Mouse (Mus musculus) liver, embryonic 16.5 days (tissue): ENCODE data around the gene Ptbp3. TPM values are rescaled to one million over a fixed set of nuclear protein-coding genes. Genes with fewer than 3 reads are reported as not detected.

Source experiments
- ATAC-seq: fragments of 200-750 bp; cut with Nextera tagmentation; 2 replicates; pipeline ENCODE4 v1.8.0; 2017; ENCODE audit warnings: low read depth, mild to moderate bottlenecking, moderate number of reproducible peaks, moderate library complexity
- H3K27ac ChIP-seq: fragments of 300-500 bp; sonication (generic); 2 replicates; pipeline ENCODE4 v1.5.1; 2014; ENCODE audit warnings: mild to moderate bottlenecking, low read length
- H3K27me3 ChIP-seq: fragments of 300-500 bp; sonication (generic); 2 replicates; pipeline ENCODE4 v1.6.1; 2014; ENCODE audit warnings: low read depth, low read length, mixed read lengths; ENCODE audit not compliant: control insufficient read depth, insufficient read depth
- H3K36me3 ChIP-seq: fragments of 300-500 bp; sonication (generic); 2 replicates; pipeline ENCODE4 v1.6.1; 2014; ENCODE audit warnings: mild to moderate bottlenecking; ENCODE audit not compliant: control insufficient read depth, insufficient read depth
- H3K4me1 ChIP-seq: fragments of 300-500 bp; sonication (generic); 2 replicates; pipeline ENCODE4 v1.6.1; 2014; ENCODE audit warnings: low read depth, low read length, mixed read lengths; ENCODE audit not compliant: control insufficient read depth
- H3K4me2 ChIP-seq: fragments of 300-500 bp; sonication (generic); 2 replicates; pipeline ENCODE4 v1.6.1; 2014; ENCODE audit warnings: low read depth, low read length, mixed read lengths
- H3K4me3 ChIP-seq: fragments of 300-500 bp; sonication (generic); 2 replicates; pipeline ENCODE4 v1.5.1; 2014; ENCODE audit warnings: low read depth, mild to moderate bottlenecking, low read length
- H3K9ac ChIP-seq: fragments of 300-500 bp; sonication (generic); 2 replicates; pipeline ENCODE4 v1.6.1; 2014; ENCODE audit warnings: low read depth, low read length
- H3K9me3 ChIP-seq: fragments of 300-500 bp; sonication (generic); replicated peaks from 2 replicates; pipeline ENCODE4 v1.6.1; 2016; ENCODE audit warnings: low read length; ENCODE audit not compliant: control insufficient read depth
- WGBS: fragments of 180-500 bp; shearing (Covaris S2); extraction: QIAGEN DNeasy Blood & Tissue Kit; methylation state at CpG from one replicate; pipeline ENCODE4 v1.1.7; 2014; ENCODE audit not compliant: insufficient replicate concordance; 5-methylcytosine and 5-hydroxymethylcytosine counted together
- polyA plus RNA-seq: library from polyadenylated mRNA; unstranded; fragments of >200 nt; fragmentation: Nextera tagmentation; extraction: Ambion mirVana; gene quantifications from 2 replicates; pipeline ENCODE4 v1.2.1, GENCODE M21; 2015

Ptbp3 gene
- polyA plus RNA-seq, 1 experiment from 2014 or later, result 52.4 TPM

GRCm38 (mm10) chr4:59531172-59531571, 18.0 kb downstream of the Ptbp3 start:
- Histone ChIP-seq H3K4me1 (peaks cover 61% of the 10 kb centered on the region), H3K9ac (0 out of 2 replicates have a peak overlapping the region, but pooled peaks have one; percentile 10), H3K27me3 (no peaks in the 10 kb centered on the region), H3K9me3 (no peaks in the 10 kb centered on the region), H3K36me3 (peaks cover 3% of the 10 kb centered on the region; the same call in 1 of the 2 replicates), H3K4me3 (no peak overlapping the region), H3K27ac (peak overlapping the region; percentile 81), H3K4me2 (peak overlapping the region; percentile 24; the same call in 1 of the 2 replicates)
- WGBS, result 40% methylated on average over 1 of the region's 1 CpGs
- ATAC-seq, result peak; percentile 36; the same call in 1 of the 2 replicates

- no peaks in the 10 kb centered on the region for H3K9me3 ChIP-seq
- no peak overlapping the region for H3K4me2 ChIP-seq
- ATAC-seq, result no peak
- H3K4me1 ChIP-seq, result peaks cover 52% of the 10 kb centered on the region
- H3K9ac ChIP-seq, result no peak overlapping the region
- H3K4me3 ChIP-seq, result no peak overlapping the region
- 79% methylated on average over 3 of the region's 3 CpGs for WGBS
- no peaks in the 10 kb centered on the region for H3K27me3 ChIP-seq
- H3K27ac ChIP-seq, result no peak overlapping the region
- peaks cover 10% of the 10 kb centered on the region for H3K36me3 ChIP-seq
Measured at GRCm38 (mm10) chr4:59527470-59527869, 21.7 kb downstream of the Ptbp3 start.

DNA sequence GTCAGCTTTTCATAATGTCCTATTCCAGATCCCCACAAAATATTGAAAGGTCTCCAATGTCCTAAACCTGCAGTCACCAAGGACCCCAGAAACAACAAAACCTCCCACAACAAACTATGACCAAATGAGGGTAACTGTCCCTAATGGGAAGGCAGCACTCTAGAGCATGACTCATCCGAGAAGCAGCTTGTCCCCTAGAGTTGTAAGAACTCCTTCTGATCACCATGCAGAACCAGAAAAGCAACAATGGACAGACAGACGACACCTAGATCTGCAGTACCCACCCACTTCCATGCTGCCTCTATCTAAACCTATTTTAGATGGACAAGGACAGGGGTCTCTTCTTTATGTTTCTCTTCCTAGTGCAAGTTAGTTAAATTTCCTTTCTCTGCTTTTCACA, 22.4 kb downstream of the Ptbp3 start:
- peaks cover 47% of the 10 kb centered on the region for H3K4me1 ChIP-seq

GRCm38 (mm10) chr4:59524875-59525274, 24.3 kb downstream of the Ptbp3 start:
- Histone ChIP-seq H3K9ac (no peak overlapping the region), H3K4me3 (no peak overlapping the region), H3K4me1 (peaks cover 32% of the 10 kb centered on the region), H3K9me3 (no peaks in the 10 kb centered on the region), H3K27ac (no peak overlapping the region), H3K27me3 (no peaks in the 10 kb centered on the region), H3K36me3 (peaks cover 19% of the 10 kb centered on the region), H3K4me2 (no peak overlapping the region)
- peak; percentile 87 for ATAC-seq
- WGBS, result 43% methylated on average over 3 of the region's 3 CpGs

More for the DNA sequence above, 22.4 kb downstream of the Ptbp3 start:
- Histone ChIP-seq H3K36me3 (peaks cover 13% of the 10 kb centered on the region), H3K9ac (no peak overlapping the region), H3K9me3 (no peaks in the 10 kb centered on the region), H3K4me3 (no peak overlapping the region), H3K4me2 (no peak overlapping the region), H3K27me3 (no peaks in the 10 kb centered on the region), H3K27ac (no peak overlapping the region)
- 56% methylated on average over 2 of the region's 2 CpGs for WGBS
- ATAC-seq, result no peak

GRCm38 (mm10) chr4:59510321-59510720, 38.8 kb downstream of the Ptbp3 start:
- H3K4me2 ChIP-seq, result no peak overlapping the region
- H3K4me3 ChIP-seq, result no peak overlapping the region
- H3K4me1 ChIP-seq, result peaks cover 10% of the 10 kb centered on the region
- H3K27ac ChIP-seq, result no peak overlapping the region
- no peak for ATAC-seq
- H3K36me3 ChIP-seq, result peaks cover 29% of the 10 kb centered on the region
- H3K27me3 ChIP-seq, result no peaks in the 10 kb centered on the region
- H3K9ac ChIP-seq, result no peak overlapping the region
- H3K9me3 ChIP-seq, result no peaks in the 10 kb centered on the region

DNA sequence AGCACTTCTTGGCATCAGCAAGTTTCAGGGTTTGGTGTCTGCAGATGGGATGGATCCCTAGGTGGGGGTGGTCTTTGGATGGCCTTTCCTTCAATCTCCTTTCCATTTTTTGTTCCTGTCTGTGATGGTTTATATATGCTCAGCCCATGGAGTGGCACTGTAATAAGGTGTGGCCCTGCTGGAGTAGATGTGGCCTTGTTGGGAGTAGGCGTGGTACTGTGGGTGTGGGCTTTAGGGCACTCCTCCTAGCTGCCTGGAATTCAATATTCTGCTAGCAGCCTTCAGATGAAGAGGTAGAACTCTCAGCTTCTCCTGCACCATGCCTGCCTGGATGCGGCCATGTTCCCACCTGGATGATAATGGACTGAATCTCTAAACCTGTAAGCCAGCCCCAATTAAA, 39.6 kb downstream of the Ptbp3 start:
- H3K4me3 ChIP-seq, result no peak overlapping the region
- WGBS, result 63% methylated on average over 2 of the region's 2 CpGs
- no peaks in the 10 kb centered on the region for H3K27me3 ChIP-seq
- ATAC-seq, result peak; percentile 82
- no peak overlapping the region for H3K9ac ChIP-seq
- no peak overlapping the region for H3K4me2 ChIP-seq
- H3K36me3 ChIP-seq, result peaks cover 26% of the 10 kb centered on the region
- no peaks in the 10 kb centered on the region for H3K9me3 ChIP-seq
- H3K27ac ChIP-seq, result no peak overlapping the region
- peaks cover 10% of the 10 kb centered on the region for H3K4me1 ChIP-seq

GRCm38 (mm10) chr4:59507766-59508165, 41.4 kb downstream of the Ptbp3 start:
- Histone ChIP-seq H3K4me3 (no peak overlapping the region), H3K36me3 (peaks cover 17% of the 10 kb centered on the region), H3K27me3 (no peaks in the 10 kb centered on the region), H3K27ac (no peak overlapping the region), H3K9ac (no peak overlapping the region), H3K4me1 (peaks cover 10% of the 10 kb centered on the region), H3K4me2 (no peak overlapping the region), H3K9me3 (no peaks in the 10 kb centered on the region)
- no peak for ATAC-seq
- 25% methylated on average over 2 of the region's 2 CpGs for WGBS

DNA sequence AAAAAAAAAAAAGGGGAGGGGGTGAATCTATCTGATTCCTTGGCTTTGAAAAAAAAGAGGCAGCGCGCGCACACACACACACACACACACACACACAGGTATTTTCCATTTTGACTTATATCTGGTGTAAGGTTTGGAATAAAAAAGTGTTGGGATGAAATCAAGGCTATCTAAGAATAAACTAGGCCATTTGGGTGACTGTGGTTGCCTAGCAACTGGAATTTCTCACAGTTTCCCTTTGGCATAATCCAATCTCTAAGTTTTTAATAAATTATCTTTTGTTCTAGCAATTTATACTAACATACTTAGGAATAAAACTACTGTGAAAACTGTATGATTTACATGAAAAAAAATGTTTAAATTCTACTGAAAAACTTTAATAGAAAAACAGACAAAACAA, 42.5 kb downstream of the Ptbp3 start:
- Histone ChIP-seq H3K27ac (no peak overlapping the region), H3K4me1 (peaks cover 10% of the 10 kb centered on the region), H3K36me3 (peaks cover 20% of the 10 kb centered on the region), H3K27me3 (no peaks in the 10 kb centered on the region), H3K9me3 (no peaks in the 10 kb centered on the region), H3K4me2 (no peak overlapping the region), H3K9ac (no peak overlapping the region), H3K4me3 (no peak overlapping the region)
- 95% methylated on average over 3 of the region's 3 CpGs for WGBS
- ATAC-seq, result no peak

DNA sequence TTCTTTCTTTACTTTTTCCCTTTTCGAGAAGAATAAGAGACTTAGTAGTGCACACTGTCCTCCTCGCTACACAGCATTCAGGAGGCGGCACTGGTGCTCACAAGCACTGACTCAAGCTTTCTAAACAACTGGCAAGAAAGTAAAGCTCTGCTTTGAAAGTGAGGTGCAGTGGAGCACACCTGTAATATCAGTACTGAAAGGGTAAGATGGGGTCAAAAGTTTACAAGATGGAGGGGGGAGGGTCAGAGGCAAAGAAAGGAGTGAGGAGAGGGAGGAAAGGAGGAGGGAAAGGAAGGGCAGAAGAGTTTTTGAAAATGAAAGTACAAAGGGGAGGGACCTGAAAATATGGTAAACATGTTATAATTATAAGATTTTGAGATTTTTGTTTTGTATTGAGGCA, 43.7 kb downstream of the Ptbp3 start:
- H3K27ac ChIP-seq, result no peak overlapping the region
- 90% methylated on average over 3 of the region's 3 CpGs for WGBS
- no peak overlapping the region for H3K4me2 ChIP-seq
- no peaks in the 10 kb centered on the region for H3K9me3 ChIP-seq
- no peaks in the 10 kb centered on the region for H3K27me3 ChIP-seq
- H3K9ac ChIP-seq, result no peak overlapping the region
- ATAC-seq, result no peak
- H3K36me3 ChIP-seq, result peaks cover 32% of the 10 kb centered on the region
- H3K4me1 ChIP-seq, result peaks cover 10% of the 10 kb centered on the region
- no peak overlapping the region for H3K4me3 ChIP-seq
